Mouse (Mus musculus) hindbrain, embryonic 10.5 days (tissue): Measurements from ENCODE around the gene Nom1. TPM values are rescaled to one million over a fixed set of nuclear protein-coding genes. Genes with fewer than 3 reads are reported as not detected.

ENCODE experiments used
- DNase-seq: peaks from one replicate; pipeline ENCODE4 v3.0.0-alpha.2; 2017; ENCODE audit warnings: low spot score
- H3K27ac ChIP-seq: fragments of 300-500 bp; sonication (generic); 2 replicates; pipeline ENCODE4 v1.5.1; 2016; ENCODE audit warnings: mild to moderate bottlenecking, moderate library complexity
- H3K27me3 ChIP-seq: fragments of 300-500 bp; sonication (generic); 2 replicates; pipeline ENCODE4 v1.6.1; 2016; ENCODE audit warnings: mild to moderate bottlenecking; ENCODE audit not compliant: poor library complexity, insufficient read depth, severe bottlenecking
- H3K36me3 ChIP-seq: fragments of 300-500 bp; sonication (generic); 2 replicates; pipeline ENCODE4 v1.6.1; 2016; ENCODE audit warnings: mild to moderate bottlenecking, moderate library complexity
- H3K4me1 ChIP-seq: fragments of 300-500 bp; sonication (generic); replicated peaks from 2 replicates; pipeline ENCODE4 v1.6.1; 2016; ENCODE audit warnings: mild to moderate bottlenecking
- H3K4me3 ChIP-seq: fragments of 300-500 bp; sonication (generic); 2 replicates; pipeline ENCODE4 v1.5.1; 2016; ENCODE audit warnings: mild to moderate bottlenecking, moderate library complexity
- H3K9me3 ChIP-seq: fragments of 300-500 bp; sonication (generic); 2 replicates; pipeline ENCODE4 v1.6.1; 2016; ENCODE audit warnings: mild to moderate bottlenecking, moderate library complexity
- WGBS: fragments of 180-500 bp; shearing (Covaris S2); methylation state at CpG from one replicate; pipeline ENCODE4 v1.1.7; 2016; 5-methylcytosine and 5-hydroxymethylcytosine counted together
- polyA plus RNA-seq: library from polyadenylated mRNA; unstranded; fragments of >200 nt; fragmentation: Nextera tagmentation; extraction: Ambion mirVana; gene quantifications from 2 replicates; pipeline ENCODE4 v1.2.1, GENCODE M21; 2016

The Nom1 gene
- polyA plus RNA-seq, 1 experiment from 2014 or later = 22.4 TPM

GRCm38 (mm10) chr5:29452352-29452751 is 17.9 kb downstream of the Nom1 start:
- WGBS = 78% methylated on average over 4 of the region's 4 CpGs
- Histone ChIP-seq H3K27ac (no peak overlapping the region), H3K36me3 (peaks cover 87% of the 10 kb centered on the region), H3K27me3 (no peaks in the 10 kb centered on the region), H3K9me3 (no peaks in the 10 kb centered on the region), H3K4me3 (no peak overlapping the region), H3K4me1 (no peaks in the 10 kb centered on the region)
- DNase-seq = no peak

- H3K27ac ChIP-seq = no peak overlapping the region
- no peaks in the 10 kb centered on the region for H3K4me1 ChIP-seq
- H3K36me3 ChIP-seq = peaks cover 63% of the 10 kb centered on the region
- no peak for DNase-seq
- H3K27me3 ChIP-seq = no peaks in the 10 kb centered on the region
- WGBS = 81% methylated on average over 5 of the region's 5 CpGs
- H3K9me3 ChIP-seq = no peaks in the 10 kb centered on the region
- H3K4me3 ChIP-seq = no peak overlapping the region
Measured at GRCm38 (mm10) chr5:29456895-29457656, 22.6 kb downstream of the Nom1 start.

- no peak overlapping the region for H3K4me3 ChIP-seq
- H3K27ac ChIP-seq = no peak overlapping the region
- H3K9me3 ChIP-seq = no peaks in the 10 kb centered on the region
- H3K4me1 ChIP-seq = peaks cover 6% of the 10 kb centered on the region
- H3K27me3 ChIP-seq = peaks cover 34% of the 10 kb centered on the region
- WGBS = 83% methylated on average over 9 of the region's 9 CpGs
- no peak for DNase-seq
- peaks cover 11% of the 10 kb centered on the region for H3K36me3 ChIP-seq
Measured at GRCm38 (mm10) chr5:29462943-29463686, 28.7 kb downstream of the Nom1 start.

DNA sequence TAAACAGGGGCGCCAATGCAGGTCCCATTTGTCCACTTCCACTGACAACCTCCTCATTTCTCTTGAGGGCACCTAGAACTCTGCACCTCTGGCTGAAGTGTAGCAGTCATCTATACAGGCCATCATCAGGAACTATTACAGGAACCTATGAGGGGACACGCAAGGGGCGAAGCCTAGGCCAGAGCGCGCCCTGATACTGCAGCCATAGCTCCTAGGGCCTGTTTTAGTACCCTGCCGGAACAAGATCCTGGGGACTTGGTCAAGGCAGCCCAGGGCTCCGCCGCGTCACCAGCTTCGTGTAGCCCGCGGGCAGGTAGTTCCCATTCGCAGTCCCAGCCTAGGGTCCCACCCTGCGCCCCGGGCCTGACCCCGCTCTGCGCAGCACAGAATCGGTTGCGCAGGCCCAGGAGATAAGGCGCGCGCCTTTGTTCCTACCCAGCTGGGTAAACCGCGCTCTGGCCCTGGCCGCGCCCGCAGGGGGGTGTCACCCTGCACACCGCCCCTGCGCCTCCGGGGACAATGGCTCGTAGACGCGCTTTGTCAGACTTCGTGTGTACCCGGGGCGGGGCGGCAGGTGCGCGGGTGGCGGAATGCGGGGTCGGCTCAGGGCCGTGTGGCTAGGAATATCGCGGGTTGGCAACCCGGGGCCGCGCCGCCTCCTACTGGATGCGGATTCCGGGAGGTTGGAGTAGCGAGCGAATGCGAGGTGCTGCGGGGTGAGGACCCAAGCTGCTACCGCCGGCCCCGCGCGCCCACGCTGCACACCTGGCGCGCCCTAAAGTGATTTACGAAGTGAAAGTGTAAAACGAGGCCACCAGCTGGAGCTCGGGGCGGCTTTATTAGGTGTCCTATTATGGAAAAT is 33.3 kb downstream of the Nom1 start:
- H3K4me1 ChIP-seq = peaks cover 10% of the 10 kb centered on the region
- H3K27ac ChIP-seq = no peak overlapping the region
- no peaks in the 10 kb centered on the region for H3K9me3 ChIP-seq
- H3K4me3 ChIP-seq = peak overlapping the region; percentile 49
- WGBS = 3% methylated on average over 67 of the region's 67 CpGs
- H3K36me3 ChIP-seq = no peaks in the 10 kb centered on the region
- peak; percentile 51 for DNase-seq
- peaks cover 79% of the 10 kb centered on the region for H3K27me3 ChIP-seq

- H3K36me3 ChIP-seq = no peaks in the 10 kb centered on the region
- 3% methylated on average over 17 of the region's 17 CpGs for WGBS
- peaks cover 10% of the 10 kb centered on the region for H3K4me1 ChIP-seq
- H3K27ac ChIP-seq = no peak overlapping the region
- H3K4me3 ChIP-seq = peak overlapping the region; percentile 49
- DNase-seq = peak; percentile 18
- H3K27me3 ChIP-seq = peaks cover 85% of the 10 kb centered on the region
- H3K9me3 ChIP-seq = no peaks in the 10 kb centered on the region
Measured at GRCm38 (mm10) chr5:29468351-29469065, 34.0 kb downstream of the Nom1 start.

DNA sequence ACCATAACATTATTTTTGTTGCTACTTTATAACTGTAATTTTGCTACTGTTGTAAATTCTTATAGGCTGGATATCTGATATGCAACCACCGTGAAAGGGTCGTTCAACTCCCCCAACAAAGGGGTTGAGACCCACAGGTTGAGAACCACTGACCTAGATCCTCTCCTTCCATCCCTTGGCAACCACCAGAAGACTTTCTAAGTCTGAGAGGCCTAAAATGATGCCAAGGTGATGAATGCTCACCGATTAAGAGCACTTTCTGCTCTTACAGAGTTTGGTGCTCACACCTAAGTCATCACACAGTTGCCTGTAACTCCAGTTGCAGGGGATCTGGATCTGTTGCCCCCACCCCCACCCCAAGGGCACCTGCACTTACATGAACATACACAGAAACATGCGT is 35.0 kb downstream of the Nom1 start:
- peak; percentile 15 for DNase-seq
- Histone ChIP-seq H3K27me3 (peaks cover 95% of the 10 kb centered on the region), H3K36me3 (no peaks in the 10 kb centered on the region), H3K27ac (no peak overlapping the region), H3K4me3 (no peak overlapping the region), H3K9me3 (no peaks in the 10 kb centered on the region), H3K4me1 (peaks cover 10% of the 10 kb centered on the region)
- 3% methylated on average over 4 of the region's 4 CpGs for WGBS

DNA sequence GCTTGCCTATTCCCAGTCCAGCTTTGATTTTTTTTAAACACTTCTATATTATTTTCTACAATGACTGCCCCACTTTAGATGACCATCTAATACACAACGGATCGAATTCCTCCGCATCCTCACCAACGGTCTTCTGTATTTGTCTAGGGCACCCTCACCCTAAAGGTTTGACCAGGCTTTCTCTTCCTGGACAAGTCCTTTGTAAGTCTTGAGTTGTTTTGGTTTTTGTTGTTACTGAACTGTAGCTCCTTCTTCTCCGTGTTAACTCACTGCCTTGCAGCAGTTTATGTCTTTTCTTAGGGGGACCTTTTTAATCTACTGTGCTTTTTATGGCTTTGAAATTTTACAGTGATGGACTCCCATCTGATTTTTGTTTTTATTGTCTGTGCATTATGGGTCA is 35.8 kb downstream of the Nom1 start:
- 7% methylated on average over 5 of the region's 5 CpGs for WGBS

DNA sequence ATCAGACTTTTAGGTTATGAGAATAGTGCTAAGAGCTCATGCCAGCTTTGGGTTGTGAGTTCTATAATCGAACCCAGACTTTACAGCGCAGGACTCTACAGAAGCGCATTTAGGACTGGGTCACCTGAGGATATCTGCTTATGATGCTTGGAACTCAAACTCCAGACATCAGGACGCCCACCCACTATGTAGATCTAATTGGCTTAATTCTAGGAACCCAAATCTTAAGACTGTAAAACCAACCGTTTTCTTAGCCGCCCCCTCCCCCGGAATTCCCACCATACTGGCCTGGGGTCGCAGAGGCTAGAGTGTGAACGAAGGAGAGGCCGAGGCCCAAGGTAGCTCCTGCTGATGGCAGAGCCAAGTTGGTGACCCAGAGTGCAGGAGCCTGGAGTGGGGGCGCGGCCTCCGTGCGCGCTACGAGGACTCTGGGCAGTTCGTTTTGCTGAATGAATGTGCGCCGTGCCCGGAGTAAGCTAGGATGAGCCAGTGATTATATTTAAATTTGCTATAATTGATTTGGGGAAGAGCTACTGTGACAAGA is 36.5 kb downstream of the Nom1 start:
- Histone ChIP-seq H3K27me3 (peaks cover 100% of the 10 kb centered on the region), H3K4me1 (peaks cover 10% of the 10 kb centered on the region), H3K36me3 (no peaks in the 10 kb centered on the region), H3K27ac (no peak overlapping the region), H3K9me3 (no peaks in the 10 kb centered on the region), H3K4me3 (no peak overlapping the region)
- 1% methylated on average over 20 of the region's 20 CpGs for WGBS
- peak; percentile 38 for DNase-seq

More for the DNA sequence above, 35.8 kb downstream of the Nom1 start:
- Histone ChIP-seq H3K27ac (no peak overlapping the region), H3K36me3 (no peaks in the 10 kb centered on the region), H3K27me3 (peaks cover 100% of the 10 kb centered on the region), H3K4me1 (peaks cover 10% of the 10 kb centered on the region), H3K9me3 (no peaks in the 10 kb centered on the region), H3K4me3 (no peak overlapping the region)
- no peak for DNase-seq

DNA sequence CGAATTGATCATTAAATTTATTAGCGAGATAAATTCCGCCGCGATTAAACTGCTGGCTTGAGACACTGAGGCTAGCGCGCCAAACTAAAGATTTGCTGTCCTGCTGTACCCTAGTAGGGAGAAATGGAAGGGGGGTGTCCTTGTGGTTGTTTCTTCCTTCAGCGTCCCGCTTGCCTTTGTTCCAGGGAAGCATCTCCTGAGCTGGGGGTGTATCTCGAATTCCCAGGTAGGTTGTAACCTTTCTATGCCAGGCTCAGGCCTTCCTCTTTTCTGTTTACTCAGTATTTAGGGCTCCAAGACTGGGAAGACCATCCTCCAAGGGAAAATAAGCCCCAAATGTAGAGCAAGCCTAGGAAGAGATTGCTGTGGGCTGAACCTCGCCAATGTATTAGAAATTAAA is 36.9 kb downstream of the Nom1 start:
- Histone ChIP-seq H3K4me3 (no peak overlapping the region), H3K36me3 (no peaks in the 10 kb centered on the region)

DNA sequence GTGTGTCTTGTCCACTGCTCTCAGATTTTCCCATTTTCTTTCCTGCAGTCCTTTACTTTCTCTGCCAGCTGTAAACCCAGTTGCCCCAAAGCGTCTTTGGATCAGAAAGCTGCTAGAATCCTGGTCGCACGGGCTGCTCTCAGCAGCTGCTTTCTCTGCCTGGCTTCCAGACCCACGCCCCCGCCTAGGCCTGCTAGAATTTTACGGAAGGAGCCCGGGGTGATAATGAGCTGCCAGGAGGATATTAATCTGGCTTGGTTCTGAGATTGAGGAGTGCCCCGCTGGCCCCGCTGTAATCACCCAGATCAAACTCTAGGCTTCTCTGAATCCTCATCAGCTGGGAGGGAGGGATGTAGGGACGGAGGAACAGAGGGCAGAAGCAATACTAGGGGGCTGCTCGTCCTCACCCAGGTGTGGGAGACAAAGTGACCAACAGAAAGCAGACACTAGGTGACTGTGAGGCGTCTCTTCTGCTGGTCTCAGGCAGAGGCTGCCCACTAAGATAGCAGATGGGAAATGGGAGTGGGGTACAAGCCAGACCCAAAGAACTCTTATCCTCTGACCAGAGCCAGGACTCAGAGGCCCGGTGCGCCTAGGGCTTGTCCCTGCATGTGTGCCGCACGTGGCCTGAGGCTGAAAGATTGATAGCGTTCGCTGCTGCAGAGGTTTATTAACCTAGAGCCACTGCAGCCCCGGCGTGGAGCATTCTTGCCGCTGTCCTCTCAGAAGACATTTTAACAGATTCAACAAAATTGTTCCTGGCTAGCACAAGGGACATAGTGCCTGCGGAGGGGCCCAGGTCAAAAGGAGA is 37.6 kb downstream of the Nom1 start:
- Histone ChIP-seq H3K27ac (no peak overlapping the region), H3K9me3 (no peaks in the 10 kb centered on the region), H3K4me3 (no peak overlapping the region), H3K36me3 (no peaks in the 10 kb centered on the region), H3K27me3 (peaks cover 100% of the 10 kb centered on the region), H3K4me1 (peaks cover 13% of the 10 kb centered on the region)
- whole genome bisulfite sequencing = under 1% methylated on average over 22 of the region's 22 CpGs
- DNase-seq = peak; percentile 64

More for the DNA sequence above, 36.9 kb downstream of the Nom1 start:
- peaks cover 100% of the 10 kb centered on the region for H3K27me3 ChIP-seq
- WGBS = 2% methylated on average over 11 of the region's 11 CpGs
- DNase-seq = peak; percentile 28
- H3K27ac ChIP-seq = no peak overlapping the region
- H3K4me1 ChIP-seq = peaks cover 11% of the 10 kb centered on the region
- no peaks in the 10 kb centered on the region for H3K9me3 ChIP-seq

DNA sequence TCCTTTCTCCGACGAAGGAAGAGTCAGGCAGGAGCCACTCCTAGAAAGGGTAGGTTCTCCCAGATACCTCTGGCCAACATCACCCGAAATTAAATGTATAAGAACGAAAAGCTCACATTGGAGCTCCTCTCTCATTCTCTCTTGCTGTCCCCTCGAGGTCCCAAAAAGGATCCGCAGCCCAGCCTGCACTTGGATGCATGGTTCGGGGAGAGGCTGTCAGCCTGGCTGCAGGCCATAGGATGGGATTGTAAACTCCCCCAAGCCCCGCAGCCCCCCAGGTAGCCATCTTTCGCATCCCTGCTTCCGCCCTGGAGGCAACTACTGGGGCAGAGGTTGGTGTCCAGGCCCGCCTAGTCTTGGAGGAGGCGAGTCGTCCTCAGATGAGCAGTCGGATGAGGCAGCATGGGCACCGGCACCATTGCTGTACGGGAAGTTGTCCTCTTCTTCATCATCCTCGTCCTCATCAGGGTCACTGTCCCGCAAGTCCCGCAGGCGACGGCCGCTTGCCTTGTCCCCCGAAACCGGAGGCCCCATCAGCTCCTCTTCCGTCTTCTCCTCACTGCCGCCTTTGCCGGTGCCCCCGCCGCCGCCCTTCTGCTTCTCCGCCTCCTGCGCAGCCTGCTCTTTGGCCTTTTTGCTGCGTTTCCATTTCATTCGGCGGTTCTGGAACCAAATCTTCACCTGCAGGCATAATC is 39.2 kb downstream of the Nom1 start:
- DNase-seq = peak; percentile 59
- peaks cover 17% of the 10 kb centered on the region for H3K4me1 ChIP-seq
- WGBS = under 1% methylated on average over 35 of the region's 35 CpGs
- H3K27me3 ChIP-seq = peaks cover 100% of the 10 kb centered on the region
- no peak overlapping the region for H3K4me3 ChIP-seq
- H3K36me3 ChIP-seq = no peaks in the 10 kb centered on the region
- no peak overlapping the region for H3K27ac ChIP-seq
- H3K9me3 ChIP-seq = no peaks in the 10 kb centered on the region
